Mouse (Mus musculus): ENCODE results near the gene Gm11146.

DNA sequence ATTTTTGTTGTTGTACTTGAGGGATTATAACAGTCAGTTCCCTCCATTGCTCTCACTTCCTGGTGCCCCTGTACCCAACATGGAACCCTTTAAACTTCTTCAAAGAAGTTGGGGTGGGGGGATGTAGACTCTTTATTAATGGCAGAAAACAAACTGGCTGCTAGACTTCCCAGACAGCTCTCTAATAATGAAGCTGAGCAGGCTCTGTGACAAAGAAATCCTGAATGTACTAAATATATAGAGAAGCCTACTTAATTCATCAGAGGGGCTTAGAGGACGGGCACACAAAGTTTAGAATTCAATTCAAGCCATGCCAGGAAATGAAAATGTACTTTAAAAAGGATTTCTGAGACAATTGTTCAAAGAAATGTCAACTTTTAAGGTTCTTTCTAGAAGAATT, 48.7 kb upstream of the Gm11146 start:
- no peak for TF ChIP-seq POLR2A (IDR thresholded peaks at IDR 0.05; ENCODE audit: borderline replicate concordance, extremely low read depth, low read depth, low read length)
- no peak for TF ChIP-seq CTCF (IDR thresholded peaks at IDR 0.05; ENCODE audit: insufficient read depth, low read length)

Measured in lung, adult 2 months (tissue).